Mouse (Mus musculus): ENCODE measurements at regions not wholly inside any gene's neighbourhood (a gene's known extent, or its start where the extent isn't known, plus 50 kb on each side); places are given as distances from the start of the nearest gene placed in this dataset.

- Histone ChIP-seq H3K36me3 (ENCODE audit: control insufficient read depth, insufficient read depth, low read length) (no peaks in the 10 kb centered on the region), H3K4me3 (ENCODE audit: insufficient read depth, low read depth, low read length) (no peak overlapping the region), H3K4me1 (ENCODE audit: control insufficient read depth, insufficient read depth, low read length) (no peaks in the 10 kb centered on the region), H3K27me3 (replicated peaks; ENCODE audit: control insufficient read depth, insufficient read depth, low read length) (no peaks in the 10 kb centered on the region), H3K27ac (ENCODE audit: insufficient read depth, low read depth, low read length) (no peak overlapping the region)
- DNase-seq = no peak
- TF ChIP-seq POLR2A (IDR thresholded peaks at IDR 0.05; ENCODE audit: low read depth, low read length) (no peak), CTCF (conservative IDR thresholded peaks at IDR 0.05; ENCODE audit: insufficient read depth, insufficient read length, low read depth, low read length) (no peak)
- 64% methylated on average over 2 of the region's 2 CpGs for WGBS
These were observed 117.6 kb upstream of the Fgf10 start for GRCm38 (mm10) chr13:118552029-118552428.

- H3K27me3 ChIP-seq (replicated peaks; ENCODE audit: control insufficient read depth, insufficient read depth, low read length) = no peaks in the 10 kb centered on the region
- H3K4me1 ChIP-seq (ENCODE audit: control insufficient read depth, insufficient read depth, low read length) = no peaks in the 10 kb centered on the region
- TF ChIP-seq CTCF (conservative IDR thresholded peaks at IDR 0.05; ENCODE audit: insufficient read depth, insufficient read length, low read depth, low read length) (no peak), POLR2A (IDR thresholded peaks at IDR 0.05; ENCODE audit: low read depth, low read length) (no peak)
- DNase-seq = no peak
- no peak overlapping the region for H3K4me3 ChIP-seq (ENCODE audit: insufficient read depth, low read depth, low read length)
- no peak overlapping the region for H3K27ac ChIP-seq (ENCODE audit: insufficient read depth, low read depth, low read length)
- H3K36me3 ChIP-seq (ENCODE audit: control insufficient read depth, insufficient read depth, low read length) = no peaks in the 10 kb centered on the region
- WGBS = 53% methylated on average over 2 of the region's 2 CpGs
These were observed 130.8 kb upstream of the Fgf10 start for GRCm38 (mm10) chr13:118538742-118539141.

- 84% methylated on average over 2 of the region's 2 CpGs for WGBS
- Histone ChIP-seq H3K36me3 (ENCODE audit: control insufficient read depth, insufficient read depth, low read length) (no peaks in the 10 kb centered on the region), H3K27me3 (replicated peaks; ENCODE audit: control insufficient read depth, insufficient read depth, low read length) (no peaks in the 10 kb centered on the region), H3K4me1 (ENCODE audit: control insufficient read depth, insufficient read depth, low read length) (no peaks in the 10 kb centered on the region), H3K27ac (ENCODE audit: insufficient read depth, low read depth, low read length) (no peak overlapping the region), H3K4me3 (ENCODE audit: insufficient read depth, low read depth, low read length) (no peak overlapping the region)
- TF ChIP-seq CTCF (conservative IDR thresholded peaks at IDR 0.05; ENCODE audit: insufficient read depth, insufficient read length, low read depth, low read length) = no peak
- no peak for TF ChIP-seq POLR2A (IDR thresholded peaks at IDR 0.05; ENCODE audit: low read depth, low read length)
- DNase-seq = no peak
These were observed 126.9 kb upstream of the Mrps30 start for GRCm38 (mm10) chr13:118513961-118514360.

GRCm38 (mm10) chr13:118506136-118506535, 119.1 kb upstream of the Mrps30 start:
- no peaks in the 10 kb centered on the region for H3K36me3 ChIP-seq (ENCODE audit: control insufficient read depth, insufficient read depth, low read length)

GRCm38 (mm10) chr13:118490610-118491009, 103.6 kb upstream of the Mrps30 start:
- H3K27me3 ChIP-seq (replicated peaks; ENCODE audit: control insufficient read depth, insufficient read depth, low read length) = no peaks in the 10 kb centered on the region
- H3K4me1 ChIP-seq (ENCODE audit: control insufficient read depth, insufficient read depth, low read length) = no peaks in the 10 kb centered on the region
- no peak for DNase-seq
- no peak overlapping the region for H3K4me3 ChIP-seq (ENCODE audit: insufficient read depth, low read depth, low read length)
- no peak overlapping the region for H3K27ac ChIP-seq (ENCODE audit: insufficient read depth, low read depth, low read length)
- H3K36me3 ChIP-seq (ENCODE audit: control insufficient read depth, insufficient read depth, low read length) = no peaks in the 10 kb centered on the region
- 16% methylated on average over 3 of the region's 3 CpGs for whole genome bisulfite sequencing
- no peak for TF ChIP-seq POLR2A (IDR thresholded peaks at IDR 0.05; ENCODE audit: low read depth, low read length)
- no peak for TF ChIP-seq CTCF (conservative IDR thresholded peaks at IDR 0.05; ENCODE audit: insufficient read depth, insufficient read length, low read depth, low read length)

More at GRCm38 (mm10) chr13:118506136-118506535, 119.1 kb upstream of the Mrps30 start:
- no peaks in the 10 kb centered on the region for H3K4me1 ChIP-seq (ENCODE audit: control insufficient read depth, insufficient read depth, low read length)
- H3K4me3 ChIP-seq (ENCODE audit: insufficient read depth, low read depth, low read length) = no peak overlapping the region
- WGBS = 64% methylated on average over 4 of the region's 4 CpGs
- DNase-seq = no peak
- no peak overlapping the region for H3K27ac ChIP-seq (ENCODE audit: insufficient read depth, low read depth, low read length)
- TF ChIP-seq POLR2A (IDR thresholded peaks at IDR 0.05; ENCODE audit: low read depth, low read length) (no peak), CTCF (conservative IDR thresholded peaks at IDR 0.05; ENCODE audit: insufficient read depth, insufficient read length, low read depth, low read length) (no peak)
- H3K27me3 ChIP-seq (replicated peaks; ENCODE audit: control insufficient read depth, insufficient read depth, low read length) = no peaks in the 10 kb centered on the region

GRCm38 (mm10) chr13:118483031-118483430, 96.0 kb upstream of the Mrps30 start:
- no peak overlapping the region for H3K27ac ChIP-seq (ENCODE audit: insufficient read depth, low read depth, low read length)
- no peaks in the 10 kb centered on the region for H3K4me1 ChIP-seq (ENCODE audit: control insufficient read depth, insufficient read depth, low read length)
- H3K36me3 ChIP-seq (ENCODE audit: control insufficient read depth, insufficient read depth, low read length) = no peaks in the 10 kb centered on the region
- TF ChIP-seq CTCF (conservative IDR thresholded peaks at IDR 0.05; ENCODE audit: insufficient read depth, insufficient read length, low read depth, low read length) = no peak
- no peak for TF ChIP-seq POLR2A (IDR thresholded peaks at IDR 0.05; ENCODE audit: low read depth, low read length)
- no peak overlapping the region for H3K4me3 ChIP-seq (ENCODE audit: insufficient read depth, low read depth, low read length)
- no peak for DNase-seq
- WGBS = 70% methylated on average over 8 of the region's 8 CpGs
- no peaks in the 10 kb centered on the region for H3K27me3 ChIP-seq (replicated peaks; ENCODE audit: control insufficient read depth, insufficient read depth, low read length)

GRCm38 (mm10) chr13:118480237-118480636, 93.2 kb upstream of the Mrps30 start:
- H3K4me1 ChIP-seq (ENCODE audit: control insufficient read depth, insufficient read depth, low read length) = no peaks in the 10 kb centered on the region
- WGBS = 83% methylated on average over 1 of the region's 1 CpGs
- no peak for DNase-seq
- TF ChIP-seq CTCF (conservative IDR thresholded peaks at IDR 0.05; ENCODE audit: insufficient read depth, insufficient read length, low read depth, low read length) (no peak), POLR2A (IDR thresholded peaks at IDR 0.05; ENCODE audit: low read depth, low read length) (no peak)
- no peaks in the 10 kb centered on the region for H3K27me3 ChIP-seq (replicated peaks; ENCODE audit: control insufficient read depth, insufficient read depth, low read length)
- H3K27ac ChIP-seq (ENCODE audit: insufficient read depth, low read depth, low read length) = no peak overlapping the region
- no peak overlapping the region for H3K4me3 ChIP-seq (ENCODE audit: insufficient read depth, low read depth, low read length)
- H3K36me3 ChIP-seq (ENCODE audit: control insufficient read depth, insufficient read depth, low read length) = no peaks in the 10 kb centered on the region

- H3K36me3 ChIP-seq (ENCODE audit: control insufficient read depth, insufficient read depth, low read length) = no peaks in the 10 kb centered on the region
- no peak overlapping the region for H3K27ac ChIP-seq (ENCODE audit: insufficient read depth, low read depth, low read length)
- 15% methylated on average over 1 of the region's 1 CpGs for WGBS
- H3K4me3 ChIP-seq (ENCODE audit: insufficient read depth, low read depth, low read length) = no peak overlapping the region
- no peak for DNase-seq
- no peaks in the 10 kb centered on the region for H3K4me1 ChIP-seq (ENCODE audit: control insufficient read depth, insufficient read depth, low read length)
- no peaks in the 10 kb centered on the region for H3K27me3 ChIP-seq (replicated peaks; ENCODE audit: control insufficient read depth, insufficient read depth, low read length)
- TF ChIP-seq POLR2A (IDR thresholded peaks at IDR 0.05; ENCODE audit: low read depth, low read length) (no peak), CTCF (conservative IDR thresholded peaks at IDR 0.05; ENCODE audit: insufficient read depth, insufficient read length, low read depth, low read length) (no peak)
These were observed 91.4 kb upstream of the Mrps30 start for GRCm38 (mm10) chr13:118478487-118478886.
